Mouse (Mus musculus) stomach, embryonic 14.5 days (tissue): ENCODE measurements around the gene Crkl. TPM values are rescaled to one million over a fixed set of nuclear protein-coding genes. Genes with fewer than 3 reads are reported as not detected.

ENCODE experiments used
- ATAC-seq: fragments of 200-750 bp; cut with Nextera tagmentation; 2 replicates; pipeline ENCODE4 v1.8.0; 2017; ENCODE audit warnings: low read depth, moderate TSS enrichment; ENCODE audit not compliant: insufficient number of reproducible peaks, insufficient read depth, low FRiP score
- H3K27ac ChIP-seq: fragments of 300-500 bp; sonication (generic); 2 replicates; pipeline ENCODE4 v1.5.1; 2014; ENCODE audit warnings: mild to moderate bottlenecking, low read length, moderate library complexity, mixed read lengths
- H3K27me3 ChIP-seq: fragments of 300-500 bp; sonication (generic); 2 replicates; pipeline ENCODE4 v1.6.1; 2014; ENCODE audit warnings: low read length, control low read depth, mixed read lengths; ENCODE audit not compliant: control insufficient read depth, insufficient read depth
- H3K36me3 ChIP-seq: fragments of 300-500 bp; sonication (generic); 2 replicates; pipeline ENCODE4 v1.6.1; 2014; ENCODE audit warnings: mild to moderate bottlenecking, control low read depth, low read length, moderate library complexity, mixed read lengths; ENCODE audit not compliant: control insufficient read depth, insufficient read depth
- H3K4me1 ChIP-seq: fragments of 300-500 bp; sonication (generic); 2 replicates; pipeline ENCODE4 v1.6.1; 2014; ENCODE audit warnings: low read length, control low read depth, mixed read lengths; ENCODE audit not compliant: control insufficient read depth, insufficient read depth
- H3K4me2 ChIP-seq: fragments of 300-500 bp; sonication (generic); replicated peaks from 2 replicates; pipeline ENCODE4 v1.6.1; 2014; ENCODE audit warnings: low read depth, low read length, control low read depth
- H3K4me3 ChIP-seq: fragments of 300-500 bp; sonication (generic); 2 replicates; pipeline ENCODE4 v1.5.1; 2014; ENCODE audit warnings: low read depth, low read length, control low read depth
- H3K9ac ChIP-seq: fragments of 300-500 bp; sonication (generic); replicated peaks from 2 replicates; pipeline ENCODE4 v1.6.1; 2014; ENCODE audit warnings: low read depth, mild to moderate bottlenecking, control low read depth, low read length, moderate library complexity, mixed read lengths
- H3K9me3 ChIP-seq: fragments of 300-500 bp; sonication (generic); 2 replicates; pipeline ENCODE4 v1.6.1; 2016; ENCODE audit warnings: low read depth, low read length, control low read depth; ENCODE audit not compliant: control insufficient read depth
- WGBS: fragments of 180-500 bp; shearing (Covaris S2); extraction: QIAGEN DNeasy Blood & Tissue Kit; methylation state at CpG from one replicate; pipeline ENCODE4 v1.1.7; 2014; 5-methylcytosine and 5-hydroxymethylcytosine counted together
- polyA plus RNA-seq: library from polyadenylated mRNA; unstranded; fragments of >200 nt; fragmentation: Nextera tagmentation; extraction: Ambion mirVana; gene quantifications from 2 replicates; pipeline ENCODE4 v1.2.1, GENCODE M21; 2014

Crkl gene
- polyA plus RNA-seq = 56.5 and 62.3 TPM in 2 replicates

DNA sequence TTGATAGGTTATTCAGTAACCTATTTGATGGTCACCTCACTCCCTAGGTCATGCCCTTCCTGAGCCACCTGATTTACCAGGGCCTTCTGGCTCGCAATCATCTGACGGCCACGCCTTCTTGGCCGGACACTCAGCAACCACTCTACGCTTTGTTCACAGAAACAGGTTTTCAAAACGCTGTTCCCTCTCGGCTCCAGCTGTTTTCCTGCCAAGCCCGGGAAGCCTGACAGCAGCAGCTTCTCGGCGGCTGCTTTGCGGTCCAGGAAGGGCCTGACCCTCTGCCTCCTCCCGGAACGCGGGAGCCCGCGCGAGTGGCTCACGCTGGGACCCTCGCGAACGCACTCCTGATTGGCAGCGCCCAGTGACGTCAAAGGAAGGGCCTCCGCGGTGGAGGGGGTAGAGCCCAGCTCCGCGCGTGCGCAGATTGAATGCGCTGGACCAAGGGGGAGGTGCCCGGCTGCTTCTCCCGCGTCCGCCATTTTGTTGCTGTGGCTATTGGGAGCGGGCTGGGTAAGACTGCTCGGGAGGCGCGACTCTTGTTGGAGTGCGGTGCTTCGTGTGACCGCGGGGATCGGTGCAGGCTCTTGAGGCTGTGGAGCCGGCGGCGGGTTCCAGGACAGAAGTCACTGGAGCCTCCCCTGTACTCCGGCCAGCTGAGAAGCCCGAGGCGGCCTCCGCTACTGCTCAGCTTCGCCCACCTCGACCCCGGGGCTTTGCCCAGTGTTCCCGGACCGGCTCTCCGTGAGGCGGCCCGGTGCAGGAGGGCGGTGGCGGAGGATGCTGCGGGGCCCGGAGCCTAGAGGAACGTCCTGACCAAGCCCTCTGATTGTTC, at the start of gene Crkl:
Gene Crkl (plus strand): TSS at position 447 of the 832 bp plus-strand sequence.
- peak within 1 kb of the TSS; percentile 94 for H3K4me2 ChIP-seq
- ATAC-seq = peak; percentile 98
- no peaks in the 10 kb centered on the region for H3K9me3 ChIP-seq
- WGBS = under 1% methylated on average over 63 of the region's 63 CpGs
- peak within 1 kb of the TSS; percentile 96 for H3K27ac ChIP-seq
- H3K9ac ChIP-seq = peak within 1 kb of the TSS; percentile 92
- H3K27me3 ChIP-seq = no peaks in the 10 kb centered on the region
- peak within 1 kb of the TSS; percentile 98 for H3K4me3 ChIP-seq
- H3K4me1 ChIP-seq = peaks cover 13% of the 10 kb centered on the region; the same call in 1 of the 2 replicates
- peaks cover 11% of the 10 kb centered on the region; the same call in 1 of the 2 replicates for H3K36me3 ChIP-seq

DNA sequence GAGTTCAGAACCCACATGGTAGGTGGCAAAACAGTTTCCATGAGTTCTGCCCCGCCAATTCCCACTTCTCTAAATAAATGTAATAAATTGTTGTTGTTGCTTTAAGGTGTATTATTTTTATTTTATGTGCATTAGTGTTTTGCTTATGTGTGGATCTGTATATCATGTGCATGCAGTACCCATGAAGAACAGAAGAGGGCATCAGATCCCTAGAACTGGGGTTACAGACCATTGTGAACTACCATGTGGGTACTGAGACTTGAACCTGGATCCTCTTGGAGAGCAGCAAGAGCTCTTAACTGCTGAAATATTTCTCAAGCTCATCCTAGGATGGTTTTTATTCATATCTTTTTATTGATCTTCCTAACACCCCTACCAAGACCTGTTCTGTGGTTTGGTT, 48.9 kb upstream of the Crkl start:
- whole genome bisulfite sequencing = 74% methylated on average over 1 of the region's 1 CpGs
- H3K4me1 ChIP-seq = peaks cover 17% of the 10 kb centered on the region
- no peaks in the 10 kb centered on the region for H3K9me3 ChIP-seq
- no peaks in the 10 kb centered on the region for H3K36me3 ChIP-seq
- ATAC-seq = no peak
- H3K27me3 ChIP-seq = no peaks in the 10 kb centered on the region
- no peak overlapping the region for H3K4me3 ChIP-seq
- no peak overlapping the region for H3K27ac ChIP-seq
- H3K4me2 ChIP-seq = no peak overlapping the region
- H3K9ac ChIP-seq = no peak overlapping the region

DNA sequence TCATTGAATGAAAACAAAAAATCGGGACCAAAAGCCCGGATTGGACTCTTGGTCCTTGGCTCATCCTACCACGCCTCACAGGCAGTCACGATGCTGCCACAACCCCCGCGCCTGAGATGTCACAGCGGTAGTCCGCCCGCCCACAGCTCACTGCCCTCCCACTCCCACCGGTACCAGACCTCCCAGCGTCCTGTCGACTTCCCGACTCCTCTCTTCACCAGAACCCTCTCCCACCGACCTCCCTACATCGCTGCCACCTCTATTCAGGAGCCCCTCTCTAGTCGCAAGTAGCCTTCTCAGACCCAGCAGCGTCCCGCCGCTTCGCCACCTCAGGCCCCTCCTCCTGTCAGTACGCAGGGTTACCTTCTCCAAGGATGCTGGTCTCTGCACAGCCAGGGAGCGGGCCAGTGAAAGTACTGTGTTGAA, 46.5 kb upstream of the Crkl start:
- WGBS = under 1% methylated on average over 22 of the region's 22 CpGs
- Histone ChIP-seq H3K36me3 (no peaks in the 10 kb centered on the region), H3K4me1 (peaks cover 17% of the 10 kb centered on the region), H3K9ac (peak overlapping the region; percentile 57), H3K4me2 (peak overlapping the region; percentile 86), H3K4me3 (peak overlapping the region; percentile 73), H3K27ac (peak overlapping the region; percentile 72; the same call in 1 of the 2 replicates), H3K27me3 (no peaks in the 10 kb centered on the region), H3K9me3 (no peaks in the 10 kb centered on the region)
- peak; percentile 81 for ATAC-seq

DNA sequence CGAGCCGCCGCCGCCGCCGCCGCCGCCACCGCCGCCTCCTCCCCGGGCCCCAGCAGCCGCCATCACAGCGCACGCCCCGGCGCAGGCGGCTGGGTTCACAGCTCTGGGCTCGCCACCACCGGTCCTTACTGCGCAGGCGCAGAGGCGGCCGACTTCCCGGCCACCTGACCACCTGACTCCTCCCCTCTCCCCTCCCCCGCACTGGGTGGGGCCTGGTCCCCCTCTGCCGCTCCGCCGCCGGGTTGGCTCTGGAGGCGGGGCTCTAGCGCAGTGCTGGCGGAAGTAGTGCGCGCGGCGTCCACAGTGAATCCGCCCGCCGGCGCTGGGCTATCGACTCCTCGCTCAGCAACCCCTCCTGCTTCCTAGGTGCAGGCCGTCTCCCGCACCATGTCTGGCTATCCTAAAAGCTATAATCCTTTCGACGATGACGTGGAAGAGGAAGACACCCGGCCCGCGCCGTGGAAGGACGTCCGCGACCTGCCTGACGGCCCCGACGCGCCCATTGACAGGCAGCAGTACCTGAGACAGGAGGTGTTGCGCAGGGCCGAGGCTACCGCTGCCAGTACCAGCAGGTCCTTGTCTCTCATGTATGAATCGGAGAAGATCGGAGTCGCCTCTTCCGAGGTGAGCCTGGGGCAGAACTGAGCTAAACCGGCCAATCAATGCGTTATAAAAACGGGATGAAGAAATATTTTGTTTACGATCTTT, 45.9 kb upstream of the Crkl start, which contains the start of the genes Snap29 and Pi4ka:
Gene Snap29 (plus strand): TSS at position 251 of the 708 bp plus-strand sequence.
Gene Pi4ka (minus strand): TSS at position 579 of the 708 bp plus-strand sequence.
- WGBS = under 1% methylated on average over 59 of the region's 69 CpGs
- Histone ChIP-seq H3K9me3 (no peaks in the 10 kb centered on the region), H3K4me1 (peaks cover 17% of the 10 kb centered on the region), H3K27ac (peak within 1 kb of the TSS; percentile 72; the same call in 1 of the 2 replicates), H3K4me2 (peak within 1 kb of the TSS; percentile 86), H3K9ac (peak within 1 kb of the TSS; percentile 57), H3K36me3 (no peaks in the 10 kb centered on the region), H3K27me3 (no peaks in the 10 kb centered on the region), H3K4me3 (peak within 1 kb of the TSS; percentile 73)
- ATAC-seq = peak; percentile 98

DNA sequence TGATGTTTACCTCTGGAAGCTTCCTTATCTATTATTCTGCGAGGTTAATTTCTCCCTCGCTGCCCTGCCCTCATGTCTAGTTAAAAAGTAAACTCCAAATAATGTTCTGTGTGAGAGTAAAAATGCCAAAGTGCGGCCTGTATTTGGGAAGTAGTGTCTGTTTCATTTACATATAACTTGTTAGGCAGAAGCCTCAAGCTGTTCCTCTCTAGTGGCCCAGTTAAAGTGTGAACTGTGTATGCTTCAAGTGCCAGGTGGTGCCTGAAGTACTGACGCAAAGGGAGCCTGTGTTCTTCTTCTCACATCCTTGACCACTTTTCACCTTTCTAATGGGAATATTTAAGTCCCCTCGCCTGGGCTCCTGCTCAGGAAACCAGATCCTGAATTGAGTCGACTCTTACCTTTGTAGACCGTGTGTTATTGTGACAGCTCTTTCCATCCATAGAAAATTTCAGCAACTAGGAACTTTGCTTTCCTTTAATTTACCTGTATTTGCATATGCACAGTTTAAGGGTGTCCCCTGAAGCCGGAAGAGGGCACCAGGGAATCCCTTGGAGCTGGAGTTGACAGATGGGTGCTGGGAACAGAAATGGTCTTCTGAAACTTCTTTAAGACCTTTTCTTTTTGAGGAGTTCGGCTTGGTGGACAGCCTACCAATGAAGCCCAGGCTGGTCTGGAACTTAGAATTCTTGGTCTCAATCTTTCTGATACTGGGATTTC, 45.1 kb upstream of the Crkl start:
- Histone ChIP-seq H3K9ac (peak overlapping the region; percentile 45; the same call in 1 of the 2 replicates), H3K4me2 (peak overlapping the region; percentile 53), H3K4me1 (peaks cover 17% of the 10 kb centered on the region), H3K9me3 (no peaks in the 10 kb centered on the region), H3K27ac (no peak overlapping the region), H3K27me3 (no peaks in the 10 kb centered on the region), H3K36me3 (no peaks in the 10 kb centered on the region), H3K4me3 (peak overlapping the region; percentile 73)
- no peak for ATAC-seq
- WGBS = 31% methylated on average over 9 of the region's 9 CpGs

DNA sequence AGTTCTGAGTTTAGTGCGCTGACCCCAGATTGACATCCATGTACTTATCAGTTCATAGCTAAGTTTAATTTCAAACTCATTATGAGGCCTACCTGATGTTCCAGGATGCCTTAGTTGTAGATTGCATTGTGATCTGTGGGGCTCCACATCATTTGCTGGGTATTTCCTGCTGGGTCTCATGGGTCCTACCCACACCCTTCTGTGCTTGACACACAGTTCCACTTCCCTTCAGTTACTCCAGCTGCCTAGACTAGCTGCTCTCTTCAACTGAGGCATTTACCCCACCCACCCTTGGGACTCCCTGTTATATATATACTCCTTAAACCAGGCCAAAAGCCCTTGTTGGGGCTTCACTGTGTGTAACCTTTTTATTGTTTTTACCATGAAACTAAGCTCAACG, 42.7 kb upstream of the Crkl start:
- WGBS = 95% methylated on average over 2 of the region's 2 CpGs
- Histone ChIP-seq H3K27ac (no peak overlapping the region), H3K36me3 (no peaks in the 10 kb centered on the region)

DNA sequence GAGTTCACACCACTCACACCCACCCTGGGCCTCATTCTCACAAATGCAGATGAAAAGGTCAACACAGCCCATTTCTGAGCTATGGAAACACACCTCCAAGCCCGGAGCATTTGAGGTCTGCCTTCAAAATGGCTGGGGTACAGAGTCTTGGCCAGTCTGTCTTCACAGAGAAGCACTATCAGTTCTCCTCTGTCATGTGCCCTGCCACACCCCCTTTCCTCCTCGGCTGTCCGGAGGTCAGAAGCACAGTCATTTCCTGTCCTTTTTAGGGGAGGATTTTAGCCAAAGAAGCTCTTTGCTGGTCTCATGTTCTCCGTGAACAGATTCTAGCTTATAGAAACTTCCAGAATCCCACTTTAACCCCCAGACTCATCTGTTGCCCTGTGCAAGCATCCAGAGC, 41.6 kb upstream of the Crkl start:
- H3K4me2 ChIP-seq = no peak overlapping the region
- H3K36me3 ChIP-seq = no peaks in the 10 kb centered on the region
- peak overlapping the region; percentile 6; the same call in 1 of the 2 replicates for H3K27ac ChIP-seq
- no peak overlapping the region for H3K9ac ChIP-seq
- H3K9me3 ChIP-seq = no peaks in the 10 kb centered on the region
- H3K4me3 ChIP-seq = no peak overlapping the region
- 42% methylated on average over 4 of the region's 4 CpGs for WGBS
- no peaks in the 10 kb centered on the region for H3K27me3 ChIP-seq
- no peak for ATAC-seq
- H3K4me1 ChIP-seq = peaks cover 6% of the 10 kb centered on the region; the same call in 1 of the 2 replicates

More for the DNA sequence above, 42.7 kb upstream of the Crkl start:
- Histone ChIP-seq H3K4me2 (no peak overlapping the region), H3K27me3 (no peaks in the 10 kb centered on the region), H3K4me1 (peaks cover 17% of the 10 kb centered on the region), H3K9me3 (no peaks in the 10 kb centered on the region), H3K9ac (no peak overlapping the region), H3K4me3 (no peak overlapping the region)
- ATAC-seq = no peak

DNA sequence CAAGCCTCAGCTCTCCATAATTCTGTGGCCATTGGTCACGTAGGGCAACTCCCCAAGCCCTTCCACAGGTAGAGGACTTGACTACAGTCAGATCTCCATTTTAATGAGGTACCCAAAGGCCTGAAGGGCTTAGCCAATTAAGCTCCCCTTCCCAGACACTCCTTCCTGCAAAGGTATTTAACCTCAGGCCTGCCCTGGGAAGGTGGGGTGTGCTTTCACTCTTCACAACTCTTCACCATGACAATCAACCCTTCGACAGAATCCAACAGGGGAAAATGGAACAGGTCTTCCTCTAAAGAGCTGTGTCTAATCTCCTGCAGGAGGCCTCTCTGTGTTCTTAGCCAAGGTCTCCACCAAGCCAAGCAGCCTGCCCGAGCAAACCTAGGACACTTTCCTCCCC, 28.8 kb upstream of the Crkl start:
- WGBS = 81% methylated on average over 3 of the region's 3 CpGs
- no peak for ATAC-seq
- Histone ChIP-seq H3K36me3 (peaks cover 28% of the 10 kb centered on the region), H3K27ac (no peak overlapping the region), H3K4me2 (no peak overlapping the region), H3K4me3 (no peak overlapping the region), H3K9me3 (no peaks in the 10 kb centered on the region), H3K27me3 (no peaks in the 10 kb centered on the region), H3K9ac (no peak overlapping the region), H3K4me1 (no peaks in the 10 kb centered on the region)
